Mouse (Mus musculus) E14TG2a.4 (cell line): ENCODE measurements around the gene Exoc4.

Experiments
- CTCF ChIP-seq: conservative IDR thresholded peaks from 2 replicates; pipeline ENCODE4 v1.5.1; 2014; ENCODE audit warnings: low read length
- NANOG ChIP-seq: IDR thresholded peaks from 2 replicates; pipeline ENCODE4 v1.6.1; 2014; ENCODE audit warnings: borderline replicate concordance, low read length, mixed read lengths
- POU5F1 ChIP-seq: IDR thresholded peaks from 2 replicates; pipeline ENCODE4 v1.6.1; 2014; ENCODE audit warnings: low read length, borderline replicate concordance

DNA sequence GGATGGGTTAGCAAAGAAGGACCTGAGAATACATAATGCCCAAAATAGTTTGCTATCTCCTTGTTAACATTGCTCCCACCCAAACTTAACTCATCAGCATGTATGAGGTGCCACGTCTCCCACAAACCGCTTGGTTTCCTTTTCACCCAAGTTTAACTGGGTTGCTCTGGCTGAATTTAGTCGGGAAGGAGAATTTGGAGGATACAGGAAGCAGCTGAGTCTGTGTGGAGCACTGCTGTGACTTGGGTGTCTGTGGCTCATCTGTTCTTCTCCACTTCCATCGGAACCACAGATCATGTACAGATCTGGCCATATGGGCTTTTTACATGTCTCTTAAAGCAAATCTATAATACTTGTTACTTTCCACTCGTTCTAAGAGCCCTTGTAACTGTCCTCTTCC lies 441.7 kb downstream of the Exoc4 start:
- TF ChIP-seq CTCF (no peak), POU5F1 (no peak), NANOG (no peak)
